Comparison of ENCODE assay signal across 7 mouse cellular contexts in genomic region chr14:8097978-8098686, GRCm38 (mm10). TPM values are rescaled to one million over a fixed set of nuclear protein-coding genes. Genes with fewer than 3 reads are reported as not detected.
A peak's percentile ranks its signal among the peaks of the same experiment; 100 is the strongest.
DNase-seq lines count a peak whose midpoint lies in the region; ATAC-seq and TF ChIP-seq lines count a peak whose summit lies in the region.

Pxk (plus strand) TSS chr14:8098211.

- no peaks in the 10 kb centered on the region for H3K9me3 ChIP-seq in embryonic facial prominence, embryonic 12.5 days
- H3K9me3 ChIP-seq in limb, embryonic 13.5 days: no peaks in the 10 kb centered on the region
- H3K9me3 ChIP-seq in midbrain, embryonic 16.5 days (replicated peaks; ENCODE audit: control insufficient read depth, low read length, poor library complexity, severe bottlenecking): no peaks in the 10 kb centered on the region

- peak; percentile 88 for ATAC-seq in embryonic facial prominence, embryonic 12.5 days (ENCODE audit: insufficient number of reproducible peaks, insufficient read depth, low FRiP score, low TSS enrichment)
- peak; percentile 92 for ATAC-seq in limb, embryonic 13.5 days (ENCODE audit: low FRiP score, low read depth)
- peak; percentile 95 for ATAC-seq in midbrain, embryonic 16.5 days

- peak within 1 kb of the TSS; percentile 77 for H3K9ac ChIP-seq in embryonic facial prominence, embryonic 12.5 days
- H3K9ac ChIP-seq in heart, adult 2 months (ENCODE audit: low read depth, low read length): peak within 1 kb of the TSS; percentile 92
- peak within 1 kb of the TSS; percentile 75 for H3K9ac ChIP-seq in limb, embryonic 13.5 days
- H3K9ac ChIP-seq in midbrain, embryonic 16.5 days (ENCODE audit: low read depth, low read length): peak within 1 kb of the TSS; percentile 93

- TF ChIP-seq EP300 in heart, adult 2 months (IDR thresholded peaks at IDR 0.05; ENCODE audit: insufficient read depth, low read depth, low read length): peak; percentile 71; the same call in 1 of the 2 replicates

- H3K27me3 ChIP-seq in embryonic facial prominence, embryonic 12.5 days: no peaks in the 10 kb centered on the region
- no peaks in the 10 kb centered on the region for H3K27me3 ChIP-seq in heart, adult 2 months (ENCODE audit: control insufficient read depth, insufficient read depth, low read length)
- H3K27me3 ChIP-seq in limb, embryonic 13.5 days: no peaks in the 10 kb centered on the region
- H3K27me3 ChIP-seq in midbrain, embryonic 16.5 days (ENCODE audit: control insufficient read depth, insufficient read depth, low read depth, low read length): no peaks in the 10 kb centered on the region

- peaks cover 10% of the 10 kb centered on the region; the same call in 1 of the 2 replicates for H3K4me1 ChIP-seq in embryonic facial prominence, embryonic 12.5 days
- peaks cover 4% of the 10 kb centered on the region for H3K4me1 ChIP-seq in heart, adult 2 months (ENCODE audit: control insufficient read depth, insufficient read depth, low read length)
- H3K4me1 ChIP-seq in limb, embryonic 13.5 days: peaks cover 15% of the 10 kb centered on the region
- peaks cover 21% of the 10 kb centered on the region for H3K4me1 ChIP-seq in midbrain, embryonic 16.5 days (ENCODE audit: control insufficient read depth, insufficient read depth, low read length)

- H3K79me2 ChIP-seq in heart, adult 2 months (replicated peaks; ENCODE audit: control insufficient read depth, insufficient read depth, low read length): 0 out of 2 replicates have a peak, but pooled peaks cover 3% of the 10 kb centered on the region

- intact Hi-C loops in heart, adult 2 months (cut with DNase I): loop anchor here (2.0 to 5.0 kb wide), 2 partner anchors 75 to 114 kb away; partner anchors contain the start of genes Kctd6 and Pdhb

- no peaks in the 10 kb centered on the region for H3K36me3 ChIP-seq in embryonic facial prominence, embryonic 12.5 days
- H3K36me3 ChIP-seq in heart, adult 2 months (ENCODE audit: control insufficient read depth, insufficient read depth, low read length): peaks cover 4% of the 10 kb centered on the region
- peaks cover 4% of the 10 kb centered on the region; the same call in 1 of the 2 replicates for H3K36me3 ChIP-seq in limb, embryonic 13.5 days
- no peaks in the 10 kb centered on the region for H3K36me3 ChIP-seq in midbrain, embryonic 16.5 days (ENCODE audit: control insufficient read depth, insufficient read depth, low read length)

- TF ChIP-seq CTCF in heart, adult 2 months (IDR thresholded peaks at IDR 0.05): no peak

- H3K27ac ChIP-seq in embryonic facial prominence, embryonic 12.5 days: 0 out of 2 replicates have a peak within 1 kb of the TSS, but pooled peaks have one; percentile 36
- peak within 1 kb of the TSS; percentile 91 for H3K27ac ChIP-seq in heart, adult 2 months
- H3K27ac ChIP-seq in limb, embryonic 13.5 days: peak within 1 kb of the TSS; percentile 63; the same call in 1 of the 2 replicates
- H3K27ac ChIP-seq in midbrain, embryonic 16.5 days (ENCODE audit: low read length): peak within 1 kb of the TSS; percentile 87

- DNase-seq in adrenal gland, postnatal 25 days: peak; percentile 96
- peak; percentile 97 to 98 for DNase-seq in heart, adult 2 months
- peak; percentile 86 to 92 for DNase-seq in kidney, adult 8-10 months
- peak; percentile 85 to 95 for DNase-seq in spleen, postnatal 10 days (ENCODE audit: low spot score in 2 of 2)

- TF ChIP-seq POLR2A in heart, adult 2 months (IDR thresholded peaks at IDR 0.05; ENCODE audit: insufficient read depth, low read depth, low read length): peak; percentile 4; the same call in 1 of the 2 replicates

- under 1% methylated on average over 73 of the region's 89 CpGs for WGBS in embryonic facial prominence, embryonic 12.5 days
- under 1% methylated on average over 83 of the region's 89 CpGs for WGBS in heart, adult 2 months
- WGBS in limb, embryonic 13.5 days: under 1% methylated on average over 88 of the region's 89 CpGs
- under 1% methylated on average over 68 of the region's 89 CpGs for WGBS in midbrain, embryonic 16.5 days

- H3K4me3 ChIP-seq in embryonic facial prominence, embryonic 12.5 days: peak within 1 kb of the TSS; percentile 90
- H3K4me3 ChIP-seq in heart, adult 2 months: peak within 1 kb of the TSS; percentile 74
- peak within 1 kb of the TSS; percentile 88 for H3K4me3 ChIP-seq in limb, embryonic 13.5 days
- peak within 1 kb of the TSS; percentile 95 for H3K4me3 ChIP-seq in midbrain, embryonic 16.5 days (ENCODE audit: low read depth, low read length)

- H3K4me2 ChIP-seq in embryonic facial prominence, embryonic 12.5 days (replicated peaks): peak within 1 kb of the TSS; percentile 66
- H3K4me2 ChIP-seq in limb, embryonic 13.5 days (replicated peaks): peak within 1 kb of the TSS; percentile 71
- peak within 1 kb of the TSS; percentile 82 for H3K4me2 ChIP-seq in midbrain, embryonic 16.5 days (ENCODE audit: low read length)

RNA-seq across cellular contexts. Expression of gene Pxk, which starts in this region (rescaled TPM):
- 52.8 and 78.7 TPM in 2 replicates for total RNA-seq in adrenal gland, postnatal 25 days (2021)
- 30.0 and 30.3 TPM in 2 replicates for polyA plus RNA-seq in embryonic facial prominence, embryonic 12.5 days (2016; fragmentation: Nextera tagmentation; extraction: Ambion mirVana)
- 10 to 100 TPM; 23.1 to 24.6 TPM for total RNA-seq in heart, adult 2 months (2021)
- polyA plus RNA-seq in heart, adult 2 months (2012; rRNA removed): 18.3 and 27.3 TPM in 2 replicates
- 30.1 and 31.5 TPM in 2 replicates for polyA plus RNA-seq in limb, embryonic 13.5 days (2015; fragmentation: Nextera tagmentation; extraction: Ambion mirVana)
- polyA plus RNA-seq in midbrain, embryonic 16.5 days (2015; fragmentation: Nextera tagmentation; extraction: Ambion mirVana): 68.8 and 73.2 TPM in 2 replicates

Comparison
In these comparisons a context has a peak if more than half of its experiments do, and no peak if none do; other contexts are left out.
1. Peak in every context shown above with its lines: DNase-seq, ATAC-seq, H3K4me3 ChIP-seq and H3K27ac ChIP-seq.
2. H3K27ac ChIP-seq: peak in every context shown above with its lines; median percentile 91 in heart, adult 2 months; 87 in midbrain, embryonic 16.5 days; 63 in limb, embryonic 13.5 days; 36 in embryonic facial prominence, embryonic 12.5 days.